Mouse (Mus musculus): ENCODE measurements around the gene Prr5l.

The Prr5l gene

GRCm38 (mm10) chr2:101882998-101883397, at the start of gene Prr5l:
TSS of gene Prr5l (minus strand) at chr2:101883027.
- DNase-seq (ENCODE audit: low spot score): peak; percentile 66

DNA sequence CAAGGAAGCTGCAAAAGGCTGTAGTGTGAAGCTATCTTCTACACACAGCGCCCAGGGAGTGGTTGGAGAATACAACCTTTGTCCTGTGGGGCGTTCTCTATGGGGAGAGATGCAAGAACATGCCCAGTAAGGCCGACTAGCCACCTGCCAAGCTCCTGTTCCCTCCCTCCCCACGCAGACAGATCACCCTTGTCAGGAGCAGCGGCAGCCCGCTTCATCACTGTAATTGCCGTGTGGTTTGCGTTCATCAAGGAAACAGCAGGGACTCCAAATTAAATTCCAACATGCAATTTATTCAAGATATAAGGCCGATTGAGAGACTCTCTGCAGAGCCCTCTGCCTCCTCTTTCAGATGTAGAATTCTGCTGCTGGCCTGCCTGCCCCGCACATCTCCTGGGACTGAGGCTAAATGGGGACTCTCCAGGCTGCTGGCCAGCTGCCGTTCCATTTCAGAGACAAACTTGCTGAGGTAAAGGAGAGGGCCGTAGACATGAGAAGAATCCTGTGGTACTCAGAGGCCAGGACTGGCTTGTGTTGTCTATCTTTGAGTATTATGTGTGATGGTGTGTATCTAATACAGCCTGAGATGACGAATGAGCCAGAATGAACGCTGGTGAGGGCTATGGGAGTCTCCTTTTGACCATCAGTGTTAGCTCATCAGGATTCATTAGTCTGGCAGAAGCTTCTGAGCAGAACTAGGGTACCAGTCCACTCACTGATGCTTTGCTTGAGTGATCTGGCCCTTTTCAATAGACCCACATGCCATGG, 49.5 kb upstream of the Prr5l start:
- no peak for DNase-seq (ENCODE audit: low spot score)

DNA sequence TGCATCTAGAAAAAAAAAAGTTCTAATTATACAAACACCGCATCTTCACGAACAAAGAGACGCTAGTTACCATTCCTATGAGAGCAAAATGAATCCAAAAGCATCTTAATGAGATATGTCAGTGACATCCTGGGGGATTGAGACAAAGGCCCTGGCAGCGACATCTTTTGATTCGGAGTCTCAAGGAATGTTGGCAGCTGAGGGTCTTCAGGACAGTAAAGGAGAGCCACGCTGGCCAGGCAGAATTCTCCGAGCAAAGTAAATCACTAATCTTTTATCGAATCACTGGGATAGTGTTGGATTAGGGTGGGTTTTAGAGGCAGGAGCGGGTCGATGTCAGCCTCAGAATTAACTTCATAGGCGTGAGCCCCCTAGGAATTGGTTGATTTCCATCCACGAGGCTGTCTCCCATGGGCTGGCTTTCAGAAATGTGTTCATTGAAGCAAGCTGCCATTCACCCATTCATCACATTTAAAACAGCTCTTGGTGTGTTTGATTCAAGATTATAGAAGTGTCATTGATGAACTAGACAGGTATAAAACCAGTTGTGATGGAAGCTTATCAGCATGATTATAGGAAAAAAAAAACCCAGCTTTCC, 42.9 kb upstream of the Prr5l start:
- no peak for DNase-seq (ENCODE audit: low spot score)

- no peak for DNase-seq (ENCODE audit: low spot score)
Measured at GRCm38 (mm10) chr2:101925183-101925582, 42.4 kb upstream of the Prr5l start.

DNA sequence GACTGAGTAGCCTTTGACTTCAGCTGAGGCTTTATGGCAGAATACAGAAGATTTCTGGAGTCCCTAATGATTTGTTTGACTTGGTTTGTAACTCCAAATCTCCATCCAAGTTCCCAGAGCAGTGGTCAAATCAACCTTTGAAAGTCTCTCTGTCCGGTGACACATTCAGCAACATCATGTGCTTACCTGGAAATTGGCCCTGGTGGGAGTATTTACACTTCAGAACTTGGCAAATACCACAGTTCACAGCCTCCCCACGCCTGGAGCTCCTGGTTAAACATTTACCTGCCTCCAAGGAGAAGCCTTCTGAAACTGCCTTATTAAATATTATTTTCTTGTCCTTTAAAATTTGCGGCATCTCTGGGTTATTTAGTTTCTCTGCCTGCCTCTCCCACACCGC, 40.4 kb upstream of the Prr5l start:
- no peak for DNase-seq (ENCODE audit: low spot score)

GRCm38 (mm10) chr2:101922302-101922701, 39.5 kb upstream of the Prr5l start:
- DNase-seq (ENCODE audit: low spot score): no peak

- DNase-seq (ENCODE audit: low spot score): no peak
Measured at GRCm38 (mm10) chr2:101920136-101920554, 37.3 kb upstream of the Prr5l start.

GRCm38 (mm10) chr2:101918518-101918917, 35.7 kb upstream of the Prr5l start:
- DNase-seq (ENCODE audit: low spot score): no peak

DNA sequence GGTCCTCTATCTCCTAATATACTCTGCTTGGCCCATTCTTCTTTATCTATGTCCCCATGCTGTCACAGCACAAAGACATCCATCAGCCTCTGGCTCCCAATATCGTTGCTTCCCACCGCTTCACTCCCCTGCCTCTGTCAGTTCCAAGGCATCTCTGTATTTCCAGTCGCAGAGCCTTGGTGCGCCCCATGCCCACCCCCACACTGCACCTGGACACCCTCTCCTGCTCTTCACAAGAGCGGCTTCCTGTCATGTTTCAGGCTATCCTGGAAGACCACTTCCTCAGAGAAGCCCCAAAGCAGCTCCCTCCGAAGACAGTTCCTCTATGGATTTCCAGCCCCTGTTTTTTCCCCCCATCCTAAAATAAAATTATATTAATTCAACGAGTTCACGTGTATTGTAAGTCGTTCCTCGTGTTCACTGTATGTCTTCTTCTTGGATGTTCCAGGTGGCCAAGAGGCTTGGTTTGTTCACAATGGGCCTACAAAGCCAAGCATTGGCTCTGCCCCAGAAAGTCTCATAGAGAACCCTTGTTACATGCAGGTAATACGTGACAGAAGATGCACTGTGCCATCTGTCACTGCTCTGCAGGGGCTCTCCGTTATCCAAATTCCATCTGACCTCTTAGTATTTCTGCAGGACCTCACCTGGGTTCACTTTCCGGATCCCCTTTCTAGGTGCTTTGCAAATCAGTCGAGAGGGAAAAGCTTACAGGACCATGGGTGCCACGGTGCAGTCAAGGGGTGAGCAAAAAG, 26.7 kb upstream of the Prr5l start:
- no peak for DNase-seq (ENCODE audit: low spot score)

- no peak for DNase-seq (ENCODE audit: low spot score)
Measured at GRCm38 (mm10) chr2:101908773-101909172, 25.9 kb upstream of the Prr5l start.

DNA sequence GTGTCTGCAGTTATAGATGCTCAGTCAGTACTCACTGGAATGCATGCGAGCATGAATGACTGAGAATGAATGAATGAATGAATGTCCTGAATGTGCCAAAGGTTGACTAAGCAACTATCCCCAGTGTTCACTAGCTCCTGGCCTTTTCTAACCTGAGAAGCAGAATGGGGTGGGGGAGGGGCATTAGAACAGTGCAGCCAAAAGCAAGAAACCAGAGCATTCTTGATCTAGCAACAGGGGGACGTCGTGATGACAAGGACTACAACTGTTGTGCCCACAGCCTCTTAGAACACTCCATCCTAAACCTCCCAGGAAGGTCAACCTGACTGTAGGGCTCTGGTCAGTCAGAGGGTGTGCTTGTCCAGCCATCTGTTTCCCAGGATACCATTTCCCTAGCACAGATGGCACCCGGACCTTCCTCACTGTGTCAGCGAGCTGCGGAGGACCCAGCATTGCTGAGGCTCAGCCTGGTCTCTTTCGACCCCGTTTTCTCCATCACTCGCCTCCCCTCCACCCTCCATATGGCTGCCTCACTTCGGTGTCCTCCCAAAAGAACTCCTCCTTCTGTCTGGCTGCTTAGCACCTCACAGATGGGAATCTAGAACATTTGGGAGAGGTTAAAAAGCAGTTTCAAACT, 24.7 kb upstream of the Prr5l start:
- peak; percentile 12 for DNase-seq (ENCODE audit: low spot score)

GRCm38 (mm10) chr2:101906379-101906690, 23.5 kb upstream of the Prr5l start:
- no peak for DNase-seq (ENCODE audit: low spot score)

DNA sequence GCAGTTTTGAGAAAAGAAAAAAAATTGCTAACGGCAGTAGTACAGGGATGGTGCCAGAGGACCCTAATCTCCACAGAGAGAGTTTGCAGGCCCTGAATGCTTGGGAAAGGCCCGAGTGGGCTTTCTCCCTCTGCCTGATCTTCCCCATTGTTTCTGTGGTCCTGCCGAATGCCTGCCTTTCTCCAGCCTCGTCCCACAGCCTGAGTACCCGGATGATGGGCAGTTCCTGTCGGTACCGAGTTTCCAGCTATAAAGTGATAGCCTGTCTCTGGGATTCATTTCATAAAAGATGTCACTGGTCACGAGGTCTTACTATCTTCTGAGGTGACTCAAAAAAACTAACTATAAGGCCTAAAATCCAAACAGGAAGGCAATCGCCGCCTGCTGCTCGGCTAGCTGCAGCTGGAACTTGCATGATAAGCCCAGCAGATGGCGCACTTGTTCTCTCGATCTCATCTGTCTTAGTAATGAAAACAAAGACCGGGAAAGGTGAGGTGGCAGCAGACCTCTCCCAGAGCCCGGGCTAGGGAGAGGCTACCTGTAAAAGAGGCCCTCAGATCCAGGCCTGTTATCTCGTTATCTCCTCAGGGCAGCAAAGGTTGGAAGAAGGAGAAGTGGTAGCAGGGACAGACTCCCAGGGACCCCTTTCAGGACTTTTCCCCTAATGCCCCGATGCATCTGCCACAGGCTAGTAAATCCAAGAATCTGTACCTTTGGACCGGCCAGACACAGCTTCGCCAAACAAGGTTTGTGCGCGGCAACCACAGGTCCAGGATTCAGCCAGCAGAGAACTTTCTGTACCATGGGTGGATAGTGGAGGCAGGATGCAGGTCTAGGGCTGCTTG, 22.9 kb upstream of the Prr5l start:
- peak; percentile 93 for DNase-seq (ENCODE audit: low spot score)

GRCm38 (mm10) chr2:101902196-101902595, 19.4 kb upstream of the Prr5l start:
- no peak for DNase-seq (ENCODE audit: low spot score)

DNA sequence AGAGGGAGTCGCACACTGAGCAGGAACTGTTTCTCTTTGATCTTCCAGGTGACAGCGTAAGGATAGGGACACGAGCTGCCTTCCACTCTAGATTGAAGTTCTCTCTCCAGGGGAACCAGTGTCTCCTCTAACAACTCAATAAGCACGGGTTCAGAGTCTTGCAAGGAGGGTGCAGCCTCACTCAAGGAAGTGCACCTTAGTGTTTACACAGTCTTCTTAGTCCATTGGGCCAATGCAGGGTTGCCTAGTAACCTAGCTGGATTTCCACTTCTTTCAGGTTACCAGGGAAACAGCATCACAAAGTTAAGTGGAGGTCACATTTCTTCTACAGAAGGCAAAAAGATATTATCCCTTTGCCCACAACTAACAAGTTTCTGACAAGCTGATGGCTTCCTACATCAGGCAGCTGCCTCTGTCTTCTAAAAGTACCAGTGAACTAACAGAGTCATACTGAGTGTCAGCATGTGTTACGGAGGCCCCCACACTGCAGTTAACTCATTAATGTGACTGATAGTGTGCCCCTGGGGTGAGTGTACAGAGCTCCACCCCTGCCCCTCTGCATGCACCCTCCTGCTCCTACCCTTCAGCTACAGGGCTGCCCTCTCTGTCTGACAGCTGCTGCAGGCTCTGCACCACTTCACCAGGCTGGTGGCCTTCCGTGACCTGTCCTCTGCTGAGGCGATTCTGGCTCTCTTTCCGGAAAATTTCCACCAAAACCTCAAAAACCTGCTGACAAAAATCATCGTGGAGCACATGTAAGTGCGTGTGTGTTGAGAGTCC, 13.8 kb upstream of the Prr5l start:
- peak; percentile 17 for DNase-seq (ENCODE audit: low spot score)

- DNase-seq (ENCODE audit: low spot score): no peak
Measured at GRCm38 (mm10) chr2:101894126-101894525, 11.3 kb upstream of the Prr5l start.

GRCm38 (mm10) chr2:101891143-101891542, 8.3 kb upstream of the Prr5l start:
- DNase-seq (ENCODE audit: low spot score): peak; percentile 39

DNA sequence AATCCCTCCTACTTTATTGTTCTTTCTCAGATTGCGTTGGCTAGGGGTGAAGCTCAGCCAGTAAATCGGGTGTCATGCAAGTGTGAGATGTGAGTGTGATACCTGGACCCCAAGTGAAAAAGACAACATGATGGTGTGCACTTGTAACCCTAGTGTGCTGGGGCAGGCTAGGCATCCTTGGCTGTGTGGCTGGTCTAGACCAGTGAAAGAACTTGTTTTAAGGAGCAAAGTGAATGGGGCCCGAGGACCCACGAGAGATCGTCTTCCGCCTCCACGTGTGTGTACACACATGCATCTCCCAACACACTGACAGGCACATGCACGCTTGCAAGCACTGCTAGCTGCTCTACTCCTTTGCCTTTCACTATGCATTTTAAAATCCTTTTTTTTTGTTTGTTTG, 6.1 kb upstream of the Prr5l start:
- DNase-seq (ENCODE audit: low spot score): no peak

- peak; percentile 96 for DNase-seq (ENCODE audit: low spot score)
Measured at GRCm38 (mm10) chr2:101885768-101886438, 3.1 kb upstream of the Prr5l start, which contains the start of gene Commd9. TSS of gene Commd9 (plus strand) at chr2:101886247.

GRCm38 (mm10) chr2:101884286-101884685, 1.5 kb upstream of the Prr5l start:
- DNase-seq (ENCODE audit: low spot score): no peak

All from embryo, embryonic 10.5 days (tissue).